Mouse (Mus musculus) MEL (cell line): Measurements from ENCODE around the gene Creb5. TPM values are rescaled to one million over a fixed set of nuclear protein-coding genes. Genes with fewer than 3 reads are reported as not detected.

Source experiments
- DNase-seq: peaks from one replicate; pipeline ENCODE4 v3.0.0; 2011; ENCODE audit warnings: low read depth, low spot score
- H3K27ac ChIP-seq: 2 replicates; pipeline ENCODE4 v1.5.1; 2012; ENCODE audit warnings: low read depth, mild to moderate bottlenecking, control low read depth, low read length, moderate library complexity; ENCODE audit not compliant: control insufficient read depth
- H3K27me3 ChIP-seq, 2 experiments: fragments of 150-350 bp in 1 of 2; sonication (generic) in 1 of 2; 2 replicates each; pipeline ENCODE4 v1.6.1; 2012; ENCODE audit warnings: low read length in 2 of 2, mild to moderate bottlenecking in 2 of 2, improper control_type of control experiment in 1 of 2, moderate library complexity in 1 of 2; ENCODE audit not compliant: insufficient read depth in 2 of 2, control insufficient read depth in 1 of 2
- H3K36me3 ChIP-seq, 2 experiments: 2 replicates each; pipeline ENCODE4 v1.6.1; 2012 to 2014; ENCODE audit warnings: low read length in 2 of 2, improper control_type of control experiment in 1 of 2, inconsistent platforms in 1 of 2, mild to moderate bottlenecking in 1 of 2; ENCODE audit not compliant: insufficient read depth in 2 of 2, control insufficient read depth in 1 of 2
- H3K4me1 ChIP-seq, 2 experiments: fragments of 150-350 bp in 1 of 2; sonication (generic) in 1 of 2; 2 replicates each; pipeline ENCODE4 v1.6.1; 2012; ENCODE audit warnings: low read length in 2 of 2, improper control_type of control experiment in 1 of 2, mild to moderate bottlenecking in 1 of 2; ENCODE audit not compliant: insufficient read depth in 2 of 2, control insufficient read depth in 1 of 2
- H3K4me3 ChIP-seq, 2 experiments: fragments of 150-350 bp in 1 of 2; sonication (generic) in 1 of 2; 2 replicates each; pipeline ENCODE4 v1.5.1; 2012; ENCODE audit warnings: low read depth in 2 of 2, low read length in 2 of 2, mild to moderate bottlenecking in 2 of 2, moderate library complexity in 2 of 2, control low read depth in 1 of 2, improper control_type of control experiment in 1 of 2; ENCODE audit not compliant: control insufficient read depth in 1 of 2, insufficient read depth in 1 of 2
- H3K79me2 ChIP-seq: 2 replicates; pipeline ENCODE4 v1.6.1; 2012; ENCODE audit warnings: mild to moderate bottlenecking, low read length, moderate library complexity; ENCODE audit not compliant: control insufficient read depth, poor library complexity, insufficient read depth
- H3K9ac ChIP-seq: 2 replicates; pipeline ENCODE4 v1.6.1; 2012; ENCODE audit warnings: low read depth, mild to moderate bottlenecking, control low read depth, low read length, moderate library complexity; ENCODE audit not compliant: control insufficient read depth, poor library complexity, severe bottlenecking
- H3K9me3 ChIP-seq: fragments of 150-350 bp; sonication (generic); replicated peaks from 2 replicates; pipeline ENCODE4 v1.6.1; 2012; ENCODE audit warnings: mild to moderate bottlenecking, low read length, improper control_type of control experiment, moderate library complexity; ENCODE audit not compliant: insufficient read depth
- BHLHE40 ChIP-seq: IDR thresholded peaks from 2 replicates; pipeline ENCODE4 v1.6.1; 2012; ENCODE audit warnings: low read depth, mild to moderate bottlenecking, inconsistent platforms, low read length, improper control_type of control experiment, borderline replicate concordance
- CHD1 ChIP-seq: IDR thresholded peaks from 2 replicates; pipeline ENCODE4 v1.6.1; 2012; ENCODE audit warnings: low read depth, mild to moderate bottlenecking, inconsistent platforms, low read length, improper control_type of control experiment
- CHD2 ChIP-seq: IDR thresholded peaks from 2 replicates; pipeline ENCODE4 v1.6.1; 2011; ENCODE audit warnings: low read length, improper control_type of control experiment
- CTCF ChIP-seq, 3 experiments: IDR thresholded peaks in 2 of 3; conservative IDR thresholded peaks in 1 of 3; 2 replicates each; pipeline ENCODE4 v1.5.1; 2011 to 2012; ENCODE audit warnings: low read length in 3 of 3, low read depth in 2 of 3, mild to moderate bottlenecking in 2 of 3, improper control_type of control experiment in 1 of 3, inconsistent platforms in 1 of 3, mixed read lengths in 1 of 3, moderate library complexity in 1 of 3; ENCODE audit not compliant: control insufficient read depth in 1 of 3, insufficient read depth in 1 of 3, poor library complexity in 1 of 3, severe bottlenecking in 1 of 3
- EP300 ChIP-seq, 2 experiments: IDR thresholded peaks; 2 replicates each; pipeline ENCODE4 v1.6.1; 2011; ENCODE audit warnings: improper control_type of control experiment in 2 of 2, low read length in 2 of 2, low read depth in 1 of 2, mild to moderate bottlenecking in 1 of 2
- ETS1 ChIP-seq: IDR thresholded peaks from 2 replicates; pipeline ENCODE4 v1.6.1; 2012; ENCODE audit warnings: low read depth, mild to moderate bottlenecking, inconsistent platforms, low read length, improper control_type of control experiment, moderate library complexity
- GABPA ChIP-seq: IDR thresholded peaks from 2 replicates; pipeline ENCODE4 v1.6.1; 2012; ENCODE audit warnings: low read depth, mild to moderate bottlenecking, inconsistent platforms, low read length, improper control_type of control experiment, moderate library complexity
- GATA1 ChIP-seq: IDR thresholded peaks from 2 replicates; pipeline ENCODE4 v1.6.1; 2011; ENCODE audit warnings: low read depth, low read length, improper control_type of control experiment
- HCFC1 ChIP-seq: IDR thresholded peaks from 2 replicates; pipeline ENCODE4 v1.6.1; 2012; ENCODE audit warnings: low read depth, mild to moderate bottlenecking, inconsistent platforms, low read length, improper control_type of control experiment, moderate library complexity
- JUND ChIP-seq: IDR thresholded peaks from 2 replicates; pipeline ENCODE4 v1.6.1; 2011; ENCODE audit warnings: low read depth, mild to moderate bottlenecking, improper control_type of control experiment, low read length
- KAT2A ChIP-seq: conservative IDR thresholded peaks from 2 replicates; pipeline ENCODE4 v1.6.1; 2012; ENCODE audit warnings: low read depth, low read length, improper control_type of control experiment, inconsistent platforms
- MAFK ChIP-seq: IDR thresholded peaks from 2 replicates; pipeline ENCODE4 v1.6.1; 2011; ENCODE audit warnings: low read depth, mild to moderate bottlenecking, low read length, improper control_type of control experiment, borderline replicate concordance
- MAX ChIP-seq: IDR thresholded peaks from 2 replicates; pipeline ENCODE4 v1.6.1; 2011; ENCODE audit warnings: low read length, improper control_type of control experiment
- MAZ ChIP-seq: IDR thresholded peaks from 2 replicates; pipeline ENCODE4 v1.6.1; 2012; ENCODE audit warnings: low read depth, mild to moderate bottlenecking, inconsistent platforms, low read length, improper control_type of control experiment
- MYB ChIP-seq: IDR thresholded peaks from 2 replicates; pipeline ENCODE4 v1.6.1; 2011; ENCODE audit warnings: mild to moderate bottlenecking, low read depth, low read length, improper control_type of control experiment
- MYC ChIP-seq: IDR thresholded peaks from 2 replicates; pipeline ENCODE4 v1.6.1; 2011; ENCODE audit warnings: low read depth, mild to moderate bottlenecking, low read length, improper control_type of control experiment, moderate library complexity
- NELFE ChIP-seq: IDR thresholded peaks from 2 replicates; pipeline ENCODE4 v1.6.1; 2011; ENCODE audit warnings: low read depth, low read length, improper control_type of control experiment
- NRF1 ChIP-seq: IDR thresholded peaks from 2 replicates; pipeline ENCODE4 v1.6.1; 2014; ENCODE audit warnings: low read depth, mild to moderate bottlenecking, inconsistent platforms, low read length, improper control_type of control experiment, moderate library complexity; ENCODE audit not compliant: poor library complexity, insufficient read depth, severe bottlenecking
- POLR2A ChIP-seq, 2 experiments: IDR thresholded peaks; 2 replicates each; pipeline ENCODE4 v1.6.1; 2011 to 2012; ENCODE audit warnings: low read length in 2 of 2, mild to moderate bottlenecking in 2 of 2, control low read depth in 1 of 2, improper control_type of control experiment in 1 of 2, low read depth in 1 of 2, moderate library complexity in 1 of 2; ENCODE audit not compliant: control insufficient read depth in 1 of 2, insufficient read depth in 1 of 2, poor library complexity in 1 of 2
- POLR2AphosphoS5 ChIP-seq: IDR thresholded peaks from 2 replicates; pipeline ENCODE4 v1.6.1; 2012; ENCODE audit warnings: low read depth, borderline replicate concordance, mild to moderate bottlenecking, inconsistent platforms, low read length, moderate library complexity, mixed read lengths
- SMC3 ChIP-seq: IDR thresholded peaks from 2 replicates; pipeline ENCODE4 v1.6.1; 2011; ENCODE audit warnings: low read depth, low read length, improper control_type of control experiment
- TAL1 ChIP-seq: IDR thresholded peaks from 2 replicates; pipeline ENCODE4 v1.6.1; 2012; ENCODE audit warnings: mild to moderate bottlenecking, inconsistent platforms, low read length, moderate library complexity, mixed read lengths
- USF1 ChIP-seq: IDR thresholded peaks from 2 replicates; pipeline ENCODE4 v1.6.1; 2014; ENCODE audit warnings: low read depth, mild to moderate bottlenecking, inconsistent platforms, low read length, improper control_type of control experiment, moderate library complexity
- USF2 ChIP-seq, 2 experiments: IDR thresholded peaks; 2 replicates each; pipeline ENCODE4 v1.6.1; 2011 to 2012; ENCODE audit warnings: improper control_type of control experiment in 2 of 2, low read length in 2 of 2, borderline replicate concordance in 1 of 2, inconsistent platforms in 1 of 2, low read depth in 1 of 2, mild to moderate bottlenecking in 1 of 2; ENCODE audit not compliant: insufficient read depth in 1 of 2
- ZKSCAN1 ChIP-seq: IDR thresholded peaks from 2 replicates; pipeline ENCODE4 v1.6.1; 2012; ENCODE audit warnings: low read depth, mild to moderate bottlenecking, inconsistent platforms, low read length, improper control_type of control experiment, moderate library complexity
- ZNF384 ChIP-seq: IDR thresholded peaks from 2 replicates; pipeline ENCODE4 v1.6.1; 2012; ENCODE audit warnings: low read depth, mild to moderate bottlenecking, inconsistent platforms, low read length, improper control_type of control experiment
- polyA plus RNA-seq, 2 experiments: library from polyadenylated mRNA; stranded (reverse) in 1 of 2; unstranded in 1 of 2; fragments of >175 nt in 1 of 2; fragments of >200 nt in 1 of 2; gene quantifications; 2 replicates each; pipeline versions ENCODE4 v1.2.1 to v1.2.4; 2012; ENCODE audit warnings: low replicate concordance in 2 of 2, low read depth in 1 of 2; ENCODE audit not compliant: insufficient read length in 2 of 2, insufficient read depth in 1 of 2, missing spikeins in 1 of 2
- total RNA-seq: library from RNA; depleted of rRNA; stranded (reverse); fragments of 300-350 nt; gene quantifications from 2 replicates; pipeline ENCODE4 v1.2.3, GENCODE M21; 2012

Gene Creb5
- total and polyA plus RNA-seq, 3 experiments, result not detected

GRCm38 (mm10) chr6:53684416-53684815, 397.3 kb downstream of the Creb5 start:
- no peak for TF ChIP-seq EP300 (IDR thresholded peaks at IDR 0.05; ENCODE audit: low read depth in 1 of 2, low read length in 2 of 2)
- TF ChIP-seq TAL1, result no peak
- no peak for TF ChIP-seq ETS1
- TF ChIP-seq HCFC1, result no peak
- TF ChIP-seq USF2 (IDR thresholded peaks at IDR 0.05; ENCODE audit: borderline replicate concordance in 1 of 2, insufficient read depth in 1 of 2, low read depth in 1 of 2, low read length in 2 of 2), result no peak
- TF ChIP-seq CHD1, result no peak
- no peak for TF ChIP-seq KAT2A
- no peak for TF ChIP-seq CTCF (IDR thresholded peaks at IDR 0.05 in 2 of 3, conservative IDR thresholded peaks at IDR 0.05 in 1 of 3; ENCODE audit: control insufficient read depth in 1 of 3, insufficient read depth in 1 of 3, low read depth in 2 of 3, low read length in 3 of 3, poor library complexity in 1 of 3, severe bottlenecking in 1 of 3)
- no peak for TF ChIP-seq GABPA
- no peak for TF ChIP-seq MAX
- no peak for TF ChIP-seq NELFE
- TF ChIP-seq USF1, result no peak
- no peak for TF ChIP-seq MYB
- no peak for DNase-seq
- H3K4me3 ChIP-seq, result no peak overlapping the region
- H3K36me3 ChIP-seq, result no peaks in the 10 kb centered on the region
- no peak overlapping the region for H3K27ac ChIP-seq
- no peaks in the 10 kb centered on the region for H3K79me2 ChIP-seq
- no peaks in the 10 kb centered on the region for H3K9me3 ChIP-seq
- no peak overlapping the region for H3K9ac ChIP-seq
- H3K4me1 ChIP-seq, result no peaks in the 10 kb centered on the region
- H3K27me3 ChIP-seq, result no peaks in the 10 kb centered on the region

GRCm38 (mm10) chr6:53685323-53685722, 398.3 kb downstream of the Creb5 start:
- Histone ChIP-seq H3K79me2 (no peaks in the 10 kb centered on the region), H3K9ac (no peak overlapping the region), H3K27me3 (no peaks in the 10 kb centered on the region), H3K27ac (no peak overlapping the region), H3K9me3 (no peaks in the 10 kb centered on the region), H3K36me3 (no peaks in the 10 kb centered on the region), H3K4me1 (no peaks in the 10 kb centered on the region), H3K4me3 (no peak overlapping the region)
- TF ChIP-seq NELFE (no peak), HCFC1 (no peak), MYC (no peak), POLR2A (IDR thresholded peaks at IDR 0.05; ENCODE audit: control insufficient read depth in 1 of 2, insufficient read depth in 1 of 2, low read depth in 1 of 2, low read length in 2 of 2, poor library complexity in 1 of 2) (no peak), MAFK (no peak), BHLHE40 (no peak), USF1 (no peak), ZKSCAN1 (no peak), KAT2A (no peak), JUND (no peak), MYB (no peak), NRF1 (no peak), GATA1 (no peak), SMC3 (no peak), ZNF384 (no peak), CHD2 (no peak), EP300 (IDR thresholded peaks at IDR 0.05; ENCODE audit: low read depth in 1 of 2, low read length in 2 of 2) (no peak), MAZ (no peak), POLR2AphosphoS5 (no peak)
- DNase-seq, result no peak
